Mouse (Mus musculus) myocyte (in vitro differentiated cells): ENCODE measurements around the gene Acadvl.

Source experiments
- E2F4 ChIP-seq: IDR thresholded peaks from one replicate; pipeline ENCODE4 v1.6.1; 2011; ENCODE audit warnings: mild to moderate bottlenecking, control low read depth, moderate library complexity; ENCODE audit not compliant: insufficient read depth
- MAX ChIP-seq: IDR thresholded peaks from one replicate; pipeline ENCODE4 v1.6.1; 2011; ENCODE audit warnings: low read depth, mild to moderate bottlenecking, control low read depth
- MYOD1 ChIP-seq, 3 experiments: IDR thresholded peaks; one replicate each; pipeline ENCODE4 v1.6.1; 2011; ENCODE audit warnings: control low read depth in 2 of 3, low read depth in 2 of 3, mild to moderate bottlenecking in 2 of 3, moderate library complexity in 1 of 3; ENCODE audit not compliant: insufficient read length in 2 of 3, control insufficient read depth in 1 of 3
- MYOG ChIP-seq, 3 experiments: IDR thresholded peaks; one replicate each; pipeline ENCODE4 v1.6.1; 2011; ENCODE audit warnings: control low read depth in 2 of 3, low read depth in 2 of 3, mild to moderate bottlenecking in 2 of 3; ENCODE audit not compliant: insufficient read length in 2 of 3, control insufficient read depth in 1 of 3, insufficient read depth in 1 of 3
- POLR2A ChIP-seq: IDR thresholded peaks from one replicate; pipeline ENCODE4 v1.6.1; 2011; ENCODE audit warnings: low read depth, mild to moderate bottlenecking, control low read depth, moderate library complexity; ENCODE audit not compliant: insufficient read length
- POLR2AphosphoS2 ChIP-seq: IDR thresholded peaks from one replicate; pipeline ENCODE4 v1.6.1; 2011; ENCODE audit warnings: low read depth, control low read depth; ENCODE audit not compliant: insufficient read length
- REST ChIP-seq: IDR thresholded peaks from one replicate; pipeline ENCODE4 v1.6.1; 2011; ENCODE audit warnings: mild to moderate bottlenecking, control low read depth, moderate library complexity; ENCODE audit not compliant: insufficient read depth, insufficient read length
- SRF ChIP-seq: IDR thresholded peaks from one replicate; pipeline ENCODE4 v1.6.1; 2011; ENCODE audit warnings: low read depth; ENCODE audit not compliant: control insufficient read depth, insufficient read length
- TCF12 ChIP-seq: IDR thresholded peaks from one replicate; pipeline ENCODE4 v1.6.1; 2011; ENCODE audit warnings: mild to moderate bottlenecking, control low read depth; ENCODE audit not compliant: poor library complexity, insufficient read depth, severe bottlenecking
- USF1 ChIP-seq: IDR thresholded peaks from one replicate; pipeline ENCODE4 v1.6.1; 2011; ENCODE audit warnings: low read depth, mild to moderate bottlenecking, control low read depth, moderate library complexity

- no peak for TF ChIP-seq POLR2A
- TF ChIP-seq MYOG (IDR thresholded peaks at IDR 0.05; ENCODE audit: control insufficient read depth in 1 of 3, insufficient read depth in 1 of 3, insufficient read length in 2 of 3, low read depth in 2 of 3): no peak
- TF ChIP-seq MYOD1 (IDR thresholded peaks at IDR 0.05; ENCODE audit: control insufficient read depth in 1 of 3, insufficient read length in 2 of 3, low read depth in 2 of 3): no peak
- no peak for TF ChIP-seq USF1
- no peak for TF ChIP-seq POLR2AphosphoS2
- no peak for TF ChIP-seq MAX
- TF ChIP-seq REST: no peak
- TF ChIP-seq SRF: no peak
- no peak for TF ChIP-seq E2F4
- no peak for TF ChIP-seq TCF12
Measured at GRCm38 (mm10) chr11:69964650-69965270, 50.5 kb downstream of the Acadvl start, which contains the start of gene Cldn7.
